Mouse (Mus musculus): ENCODE results near the gene Steap1.
A peak's percentile ranks its signal among the peaks of the same experiment; 100 is the strongest.

Steap1 gene

GRCm38 (mm10) chr5:5748866-5749682, at the start of gene Steap1:
TSS of gene Steap1 (minus strand) at chr5:5749326.
- peak; percentile 86 for DNase-seq (ENCODE audit: low spot score)

DNA sequence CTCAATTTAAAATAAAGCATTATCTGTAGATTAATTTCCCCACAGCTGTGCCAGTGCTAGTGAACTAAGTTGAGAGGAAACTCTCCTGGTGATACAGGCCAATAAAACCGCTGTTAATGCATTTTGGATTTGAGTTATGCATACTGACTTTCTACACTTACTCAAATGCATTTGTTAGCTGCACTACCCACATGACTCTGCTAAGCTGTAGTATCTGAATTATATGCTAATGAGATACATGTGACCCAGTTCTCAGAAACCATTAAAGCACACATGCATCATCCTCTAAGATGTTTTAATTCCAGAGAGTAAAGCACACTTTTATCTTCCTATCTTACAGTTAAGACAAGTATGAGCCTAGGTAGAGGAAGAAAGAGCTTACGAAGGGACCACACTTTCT, 38.0 kb upstream of the Steap1 start:
- no peak for DNase-seq (ENCODE audit: low spot score)

GRCm38 (mm10) chr5:5756392-5757019, 7.4 kb upstream of the Steap1 start:
- DNase-seq (ENCODE audit: low spot score) = no peak

DNA sequence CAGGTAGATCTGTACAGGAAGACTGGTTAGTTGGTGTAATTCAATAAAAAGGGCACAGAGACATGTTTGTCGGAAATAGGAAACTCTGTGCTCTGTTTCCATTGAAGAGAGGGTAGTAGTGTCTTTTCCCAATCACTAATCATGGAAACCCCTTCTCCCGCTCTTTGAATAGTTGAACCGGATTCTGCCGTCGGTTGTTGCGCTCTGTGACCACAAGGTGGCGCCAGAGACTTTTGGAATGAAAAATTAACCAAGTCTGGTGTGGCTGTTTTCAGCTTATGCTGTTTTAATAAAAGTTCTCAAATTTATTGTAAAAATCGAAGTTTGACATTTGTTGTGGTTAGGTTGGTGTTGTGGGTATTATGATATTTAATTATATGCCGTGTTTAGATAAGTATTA, 5.9 kb upstream of the Steap1 start:
- DNase-seq (ENCODE audit: low spot score) = peak; percentile 70

- DNase-seq (ENCODE audit: low spot score) = peak; percentile 67
Observed at GRCm38 (mm10) chr5:5749772-5750222, 671 bp upstream of the Steap1 start.

DNA sequence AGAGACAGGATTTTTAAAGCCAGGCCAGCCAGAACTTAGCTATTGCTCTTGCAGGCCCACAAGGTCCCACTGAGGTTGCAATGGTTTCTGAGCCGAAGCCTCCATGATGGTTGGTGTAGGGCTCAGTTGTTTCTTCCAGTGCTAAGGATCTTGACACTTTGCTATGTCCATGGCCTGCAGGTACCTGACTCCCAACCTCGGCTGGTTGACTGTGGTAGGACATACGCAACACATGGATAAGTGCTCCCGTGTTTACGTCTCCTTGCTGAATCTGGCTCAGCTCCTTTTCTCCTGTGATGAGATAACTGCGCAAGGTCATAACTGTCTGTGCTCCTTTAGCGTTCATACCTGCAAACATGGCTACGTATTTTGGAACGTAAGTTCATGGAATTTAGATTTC, 14.7 kb downstream of the Steap1 start:
- DNase-seq (ENCODE audit: low spot score) = no peak

DNA sequence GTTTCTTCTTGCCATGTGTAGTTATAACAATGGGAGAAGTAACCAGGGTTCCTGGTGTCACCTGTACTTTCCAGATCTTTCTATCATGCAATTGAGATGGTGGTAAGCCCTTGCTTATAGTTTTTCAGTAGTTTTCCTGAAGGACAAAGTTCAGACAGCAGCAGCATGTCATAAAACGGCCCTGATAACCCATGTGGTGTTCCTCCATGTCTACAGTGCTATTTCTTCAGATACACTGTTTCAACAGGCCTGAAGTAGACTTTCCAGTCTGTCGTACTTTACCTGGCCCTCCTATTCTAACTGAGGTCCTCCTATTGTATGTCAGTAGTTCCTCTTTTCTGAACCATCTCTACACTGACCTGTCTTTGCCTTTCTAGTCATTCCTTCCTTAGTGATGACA, 16.3 kb downstream of the Steap1 start:
- DNase-seq (ENCODE audit: low spot score) = no peak

GRCm38 (mm10) chr5:5732208-5732607, 16.9 kb downstream of the Steap1 start:
- no peak for DNase-seq (ENCODE audit: low spot score)

DNA sequence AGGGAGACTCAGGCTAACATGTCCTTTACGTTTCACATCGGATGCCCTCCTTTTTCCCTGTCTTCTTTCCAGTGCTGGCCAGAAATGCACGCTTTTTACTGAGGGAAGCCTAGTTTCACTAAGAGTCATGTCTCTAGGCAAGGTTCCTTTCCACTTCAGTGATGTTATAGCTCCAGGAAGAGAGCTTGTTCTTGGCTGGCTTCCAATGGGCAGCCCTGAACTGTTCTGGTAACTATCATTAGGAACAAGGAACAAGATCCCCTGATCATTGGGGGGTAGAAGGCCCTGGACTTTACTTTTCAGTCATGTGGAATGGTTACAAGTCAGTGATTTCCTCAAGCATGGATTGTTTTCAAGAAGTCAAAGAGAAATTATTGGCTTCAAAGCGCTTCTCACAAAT, 19.2 kb downstream of the Steap1 start:
- DNase-seq (ENCODE audit: low spot score) = no peak

GRCm38 (mm10) chr5:5722217-5722616, 26.9 kb downstream of the Steap1 start:
- peak; percentile 55 for DNase-seq (ENCODE audit: low spot score)

GRCm38 (mm10) chr5:5711032-5711431, 38.1 kb downstream of the Steap1 start:
- DNase-seq (ENCODE audit: low spot score) = no peak

DNA sequence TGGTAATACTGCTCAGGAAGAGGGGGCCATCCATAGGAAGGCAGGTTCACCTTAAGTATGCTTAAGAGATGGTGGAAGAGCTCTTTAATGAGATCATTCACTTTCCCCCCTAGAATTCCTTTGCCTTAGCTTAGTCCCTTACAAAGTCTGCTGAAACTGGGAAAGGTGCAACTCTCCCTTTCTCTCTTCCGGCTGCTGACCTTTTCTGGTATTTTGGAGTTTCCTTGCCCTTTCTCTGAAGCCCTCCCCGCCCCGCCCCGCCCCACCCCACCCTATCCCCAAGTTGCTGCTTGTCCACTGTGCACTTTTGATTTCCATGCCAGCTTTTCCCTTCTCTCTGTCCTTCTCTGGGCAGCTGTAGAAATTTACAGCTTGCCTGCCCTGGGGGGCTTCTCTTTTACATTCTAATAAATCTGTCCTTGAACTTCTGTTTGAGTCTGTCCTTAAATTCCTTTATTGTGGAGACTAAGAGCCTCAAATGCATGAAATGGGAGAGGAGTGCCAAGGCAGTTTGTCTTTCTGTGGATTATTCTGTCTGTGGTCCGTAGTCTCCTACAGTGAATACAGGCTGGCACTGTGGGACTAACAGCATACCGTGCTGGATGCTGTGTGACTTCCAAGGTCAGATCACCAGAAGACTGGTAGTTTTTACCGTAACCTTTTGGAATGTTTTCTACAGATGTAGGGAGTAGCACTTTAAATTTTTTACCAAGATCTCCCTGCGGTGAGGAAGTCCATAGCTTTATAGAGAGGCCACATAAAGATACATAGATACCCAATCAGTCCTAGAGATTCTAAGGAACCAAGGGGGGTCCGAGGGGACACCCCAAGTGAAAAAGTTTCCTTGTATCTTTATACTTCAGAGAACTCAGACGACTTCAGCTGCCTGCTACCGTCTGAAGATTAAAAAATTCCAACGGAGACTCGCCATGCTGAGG, 41.5 kb downstream of the Steap1 start:
- no peak for DNase-seq (ENCODE audit: low spot score)

GRCm38 (mm10) chr5:5705019-5705418, 44.1 kb downstream of the Steap1 start:
- peak; percentile 59 for DNase-seq (ENCODE audit: low spot score)

GRCm38 (mm10) chr5:5700386-5700785, 48.7 kb downstream of the Steap1 start:
- DNase-seq (ENCODE audit: low spot score) = no peak

- no peak for DNase-seq (ENCODE audit: low spot score)
Observed at GRCm38 (mm10) chr5:5698830-5699229, 50.3 kb downstream of the Steap1 start.

DNA sequence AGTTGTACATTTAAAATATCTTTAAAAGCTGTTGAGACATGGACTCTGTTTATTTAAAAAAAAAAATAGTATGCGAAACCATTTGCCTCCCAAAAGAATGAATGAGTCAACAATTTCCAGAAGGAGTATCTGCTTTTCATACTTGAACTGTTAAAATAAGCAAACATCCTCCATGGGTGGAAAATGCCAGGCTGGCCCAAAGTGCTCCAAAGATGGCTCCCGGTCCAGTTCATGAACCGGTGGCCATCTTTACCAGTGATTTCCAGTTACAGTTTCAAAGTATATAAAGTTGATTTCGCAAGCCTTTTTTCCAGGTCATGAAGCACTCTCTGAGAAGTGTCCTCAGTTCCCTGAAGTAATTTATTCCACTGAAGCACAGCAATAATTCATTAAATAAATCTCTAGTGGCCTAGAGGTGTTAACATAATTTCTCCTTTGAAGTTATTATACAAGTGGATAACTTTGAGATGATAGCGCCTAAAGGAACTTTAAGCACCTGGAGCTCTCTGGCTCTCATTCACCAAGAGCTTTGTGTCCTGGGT, 53.7 kb downstream of the Steap1 start:
- no peak for DNase-seq (ENCODE audit: low spot score)

- DNase-seq (ENCODE audit: low spot score) = no peak
Observed at GRCm38 (mm10) chr5:5693956-5694653, 55.0 kb downstream of the Steap1 start, which contains the start of gene Steap2. TSS of gene Steap2 (minus strand) at chr5:5694578.

- DNase-seq (ENCODE audit: low spot score) = no peak
Observed at GRCm38 (mm10) chr5:5693541-5693955, 55.6 kb downstream of the Steap1 start.

DNA sequence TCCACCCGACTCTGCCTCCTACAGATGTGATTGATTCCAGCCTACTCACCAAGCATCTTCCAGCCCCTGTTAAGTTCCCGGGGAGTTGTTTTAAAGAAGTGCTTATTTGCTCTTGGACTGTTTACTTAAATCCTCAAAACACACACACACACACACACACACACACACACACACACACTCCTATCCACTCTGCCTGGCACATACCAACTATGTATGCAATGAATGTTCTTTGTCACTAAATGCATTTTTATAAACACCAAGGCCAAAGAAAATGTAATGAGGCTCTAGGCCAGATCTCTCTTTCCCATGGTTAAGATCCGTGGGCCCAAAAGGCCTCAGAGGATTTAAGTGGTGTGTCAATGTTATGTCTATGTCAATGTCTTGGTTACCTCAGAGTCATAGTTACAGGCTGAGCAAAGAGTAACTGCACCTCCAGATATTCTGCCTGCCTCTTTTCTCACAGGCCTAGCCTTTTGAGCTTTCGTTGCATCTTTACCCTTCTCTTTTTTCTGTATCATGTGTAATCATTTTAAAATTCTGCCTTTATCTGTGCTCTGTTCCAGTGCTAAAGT, 56.9 kb downstream of the Steap1 start:
- no peak for DNase-seq (ENCODE audit: low spot score)

GRCm38 (mm10) chr5:5688945-5689540, 60.1 kb downstream of the Steap1 start:
- no peak for DNase-seq (ENCODE audit: low spot score)

- peak; percentile 34 for DNase-seq (ENCODE audit: low spot score)
Observed at GRCm38 (mm10) chr5:5688228-5688627, 60.9 kb downstream of the Steap1 start.

Data from MN1 (cell line).